Mouse (Mus musculus) embryonic fibroblast, embryonic 13.5 days (primary cell): ENCODE data around the gene Slc16a9.

Experiments
- CTCF ChIP-seq: IDR thresholded peaks from 2 replicates; pipeline ENCODE4 v1.5.1; 2011; ENCODE audit warnings: mild to moderate bottlenecking, control low read depth, low read length, moderate library complexity, borderline replicate concordance; ENCODE audit not compliant: insufficient read depth
- POLR2A ChIP-seq: IDR thresholded peaks from 2 replicates; pipeline ENCODE4 v1.6.1; 2011; ENCODE audit warnings: low read depth, mild to moderate bottlenecking, control low read depth, low read length, moderate library complexity

GRCm38 (mm10) chr10:70257029-70257428 lies 12.1 kb downstream of the Slc16a9 start:
- TF ChIP-seq CTCF: no peak
- no peak for TF ChIP-seq POLR2A
